Mouse (Mus musculus) MEL (cell line): Measurements from ENCODE around the gene Lypla2. TPM values are rescaled to one million over a fixed set of nuclear protein-coding genes. Genes with fewer than 3 reads are reported as not detected.

ENCODE experiments used
- DNase-seq: peaks from one replicate; pipeline ENCODE4 v3.0.0; 2011; ENCODE audit warnings: low read depth, low spot score
- H3K27ac ChIP-seq: 2 replicates; pipeline ENCODE4 v1.5.1; 2012; ENCODE audit warnings: low read depth, mild to moderate bottlenecking, control low read depth, low read length, moderate library complexity; ENCODE audit not compliant: control insufficient read depth
- H3K27me3 ChIP-seq, 2 experiments: fragments of 150-350 bp in 1 of 2; sonication (generic) in 1 of 2; 2 replicates each; pipeline ENCODE4 v1.6.1; 2012; ENCODE audit warnings: low read length in 2 of 2, mild to moderate bottlenecking in 2 of 2, improper control_type of control experiment in 1 of 2, moderate library complexity in 1 of 2; ENCODE audit not compliant: insufficient read depth in 2 of 2, control insufficient read depth in 1 of 2
- H3K36me3 ChIP-seq, 2 experiments: 2 replicates each; pipeline ENCODE4 v1.6.1; 2012 to 2014; ENCODE audit warnings: low read length in 2 of 2, improper control_type of control experiment in 1 of 2, inconsistent platforms in 1 of 2, mild to moderate bottlenecking in 1 of 2; ENCODE audit not compliant: insufficient read depth in 2 of 2, control insufficient read depth in 1 of 2
- H3K4me1 ChIP-seq, 2 experiments: fragments of 150-350 bp in 1 of 2; sonication (generic) in 1 of 2; 2 replicates each; pipeline ENCODE4 v1.6.1; 2012; ENCODE audit warnings: low read length in 2 of 2, improper control_type of control experiment in 1 of 2, mild to moderate bottlenecking in 1 of 2; ENCODE audit not compliant: insufficient read depth in 2 of 2, control insufficient read depth in 1 of 2
- H3K4me3 ChIP-seq, 2 experiments: fragments of 150-350 bp in 1 of 2; sonication (generic) in 1 of 2; 2 replicates each; pipeline ENCODE4 v1.5.1; 2012; ENCODE audit warnings: low read depth in 2 of 2, low read length in 2 of 2, mild to moderate bottlenecking in 2 of 2, moderate library complexity in 2 of 2, control low read depth in 1 of 2, improper control_type of control experiment in 1 of 2; ENCODE audit not compliant: control insufficient read depth in 1 of 2, insufficient read depth in 1 of 2
- H3K79me2 ChIP-seq: 2 replicates; pipeline ENCODE4 v1.6.1; 2012; ENCODE audit warnings: mild to moderate bottlenecking, low read length, moderate library complexity; ENCODE audit not compliant: control insufficient read depth, poor library complexity, insufficient read depth
- H3K9ac ChIP-seq: 2 replicates; pipeline ENCODE4 v1.6.1; 2012; ENCODE audit warnings: low read depth, mild to moderate bottlenecking, control low read depth, low read length, moderate library complexity; ENCODE audit not compliant: control insufficient read depth, poor library complexity, severe bottlenecking
- H3K9me3 ChIP-seq: fragments of 150-350 bp; sonication (generic); replicated peaks from 2 replicates; pipeline ENCODE4 v1.6.1; 2012; ENCODE audit warnings: mild to moderate bottlenecking, low read length, improper control_type of control experiment, moderate library complexity; ENCODE audit not compliant: insufficient read depth
- CTCF ChIP-seq, 3 experiments: IDR thresholded peaks in 2 of 3; conservative IDR thresholded peaks in 1 of 3; 2 replicates each; pipeline ENCODE4 v1.5.1; 2011 to 2012; ENCODE audit warnings: low read length in 3 of 3, low read depth in 2 of 3, mild to moderate bottlenecking in 2 of 3, improper control_type of control experiment in 1 of 3, inconsistent platforms in 1 of 3, mixed read lengths in 1 of 3, moderate library complexity in 1 of 3; ENCODE audit not compliant: control insufficient read depth in 1 of 3, insufficient read depth in 1 of 3, poor library complexity in 1 of 3, severe bottlenecking in 1 of 3
- EP300 ChIP-seq, 2 experiments: IDR thresholded peaks; 2 replicates each; pipeline ENCODE4 v1.6.1; 2011; ENCODE audit warnings: improper control_type of control experiment in 2 of 2, low read length in 2 of 2, low read depth in 1 of 2, mild to moderate bottlenecking in 1 of 2
- ETS1 ChIP-seq: IDR thresholded peaks from 2 replicates; pipeline ENCODE4 v1.6.1; 2012; ENCODE audit warnings: low read depth, mild to moderate bottlenecking, inconsistent platforms, low read length, improper control_type of control experiment, moderate library complexity
- HCFC1 ChIP-seq: IDR thresholded peaks from 2 replicates; pipeline ENCODE4 v1.6.1; 2012; ENCODE audit warnings: low read depth, mild to moderate bottlenecking, inconsistent platforms, low read length, improper control_type of control experiment, moderate library complexity
- MAFK ChIP-seq: IDR thresholded peaks from 2 replicates; pipeline ENCODE4 v1.6.1; 2011; ENCODE audit warnings: low read depth, mild to moderate bottlenecking, low read length, improper control_type of control experiment, borderline replicate concordance
- MAZ ChIP-seq: IDR thresholded peaks from 2 replicates; pipeline ENCODE4 v1.6.1; 2012; ENCODE audit warnings: low read depth, mild to moderate bottlenecking, inconsistent platforms, low read length, improper control_type of control experiment
- MEF2A ChIP-seq: IDR thresholded peaks from 2 replicates; pipeline ENCODE4 v1.6.1; 2014; ENCODE audit warnings: low read depth, mild to moderate bottlenecking, inconsistent platforms, low read length, improper control_type of control experiment; ENCODE audit not compliant: poor library complexity, insufficient replicate concordance, severe bottlenecking; ENCODE audit errors: extremely low read depth
- MYB ChIP-seq: IDR thresholded peaks from 2 replicates; pipeline ENCODE4 v1.6.1; 2011; ENCODE audit warnings: mild to moderate bottlenecking, low read depth, low read length, improper control_type of control experiment
- MYC ChIP-seq: IDR thresholded peaks from 2 replicates; pipeline ENCODE4 v1.6.1; 2011; ENCODE audit warnings: low read depth, mild to moderate bottlenecking, low read length, improper control_type of control experiment, moderate library complexity
- NELFE ChIP-seq: IDR thresholded peaks from 2 replicates; pipeline ENCODE4 v1.6.1; 2011; ENCODE audit warnings: low read depth, low read length, improper control_type of control experiment
- NRF1 ChIP-seq: IDR thresholded peaks from 2 replicates; pipeline ENCODE4 v1.6.1; 2014; ENCODE audit warnings: low read depth, mild to moderate bottlenecking, inconsistent platforms, low read length, improper control_type of control experiment, moderate library complexity; ENCODE audit not compliant: poor library complexity, insufficient read depth, severe bottlenecking
- POLR2A ChIP-seq, 2 experiments: IDR thresholded peaks; 2 replicates each; pipeline ENCODE4 v1.6.1; 2011 to 2012; ENCODE audit warnings: low read length in 2 of 2, mild to moderate bottlenecking in 2 of 2, control low read depth in 1 of 2, improper control_type of control experiment in 1 of 2, low read depth in 1 of 2, moderate library complexity in 1 of 2; ENCODE audit not compliant: control insufficient read depth in 1 of 2, insufficient read depth in 1 of 2, poor library complexity in 1 of 2
- POLR2AphosphoS2 ChIP-seq: IDR thresholded peaks from 2 replicates; pipeline ENCODE4 v1.6.1; 2011; ENCODE audit warnings: low read length, improper control_type of control experiment
- POLR2AphosphoS5 ChIP-seq: IDR thresholded peaks from 2 replicates; pipeline ENCODE4 v1.6.1; 2012; ENCODE audit warnings: low read depth, borderline replicate concordance, mild to moderate bottlenecking, inconsistent platforms, low read length, moderate library complexity, mixed read lengths
- SIN3A ChIP-seq: IDR thresholded peaks from 2 replicates; pipeline ENCODE4 v1.6.1; 2012; ENCODE audit warnings: low read length, improper control_type of control experiment, inconsistent platforms
- TBP ChIP-seq: IDR thresholded peaks from 2 replicates; pipeline ENCODE4 v1.8.0; 2011; ENCODE audit warnings: low read depth, low read length, improper control_type of control experiment
- TCF12 ChIP-seq: IDR thresholded peaks from 2 replicates; pipeline ENCODE4 v1.6.1; 2014; ENCODE audit warnings: low read depth, mild to moderate bottlenecking, inconsistent platforms, low read length, improper control_type of control experiment, moderate library complexity
- USF2 ChIP-seq, 2 experiments: IDR thresholded peaks; 2 replicates each; pipeline ENCODE4 v1.6.1; 2011 to 2012; ENCODE audit warnings: improper control_type of control experiment in 2 of 2, low read length in 2 of 2, borderline replicate concordance in 1 of 2, inconsistent platforms in 1 of 2, low read depth in 1 of 2, mild to moderate bottlenecking in 1 of 2; ENCODE audit not compliant: insufficient read depth in 1 of 2
- ZC3H11A ChIP-seq: IDR thresholded peaks from 2 replicates; pipeline ENCODE4 v1.6.1; 2012; ENCODE audit warnings: low read depth, mild to moderate bottlenecking, inconsistent platforms, low read length, improper control_type of control experiment
- ZKSCAN1 ChIP-seq: IDR thresholded peaks from 2 replicates; pipeline ENCODE4 v1.6.1; 2012; ENCODE audit warnings: low read depth, mild to moderate bottlenecking, inconsistent platforms, low read length, improper control_type of control experiment, moderate library complexity
- ZNF384 ChIP-seq: IDR thresholded peaks from 2 replicates; pipeline ENCODE4 v1.6.1; 2012; ENCODE audit warnings: low read depth, mild to moderate bottlenecking, inconsistent platforms, low read length, improper control_type of control experiment
- polyA plus RNA-seq, 2 experiments: library from polyadenylated mRNA; stranded (reverse) in 1 of 2; unstranded in 1 of 2; fragments of >175 nt in 1 of 2; fragments of >200 nt in 1 of 2; gene quantifications; 2 replicates each; pipeline versions ENCODE4 v1.2.1 to v1.2.4; 2012; ENCODE audit warnings: low replicate concordance in 2 of 2, low read depth in 1 of 2; ENCODE audit not compliant: insufficient read length in 2 of 2, insufficient read depth in 1 of 2, missing spikeins in 1 of 2
- total RNA-seq: library from RNA; depleted of rRNA; stranded (reverse); fragments of 300-350 nt; gene quantifications from 2 replicates; pipeline ENCODE4 v1.2.3, GENCODE M21; 2012

The Lypla2 gene
- total and polyA plus RNA-seq, 3 experiments, result 65.1 to 95.6 TPM; not detected in 1

DNA sequence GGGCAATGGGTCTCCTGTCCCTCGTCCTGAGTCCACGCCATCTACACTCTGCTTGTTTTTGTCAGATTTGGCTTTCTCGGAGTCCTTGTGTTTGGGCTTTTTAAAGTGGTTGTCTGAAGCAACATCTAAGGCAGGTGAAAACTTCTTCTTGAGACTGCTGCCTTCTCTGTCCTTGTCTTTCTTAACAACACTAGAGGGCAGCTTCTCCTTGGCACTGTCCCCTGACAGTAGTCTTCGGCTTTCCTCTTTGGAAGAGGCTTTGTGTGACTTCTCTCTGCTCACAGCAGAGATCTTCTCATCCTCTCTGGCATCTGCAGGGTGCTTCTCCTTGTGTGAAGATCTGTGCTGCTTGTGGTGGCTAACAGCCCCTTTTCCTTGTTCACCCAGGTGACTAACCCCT is 38.2 kb upstream of the Lypla2 start:
- no peak for DNase-seq
- Histone ChIP-seq H3K9me3 (no peaks in the 10 kb centered on the region), H3K36me3 (peaks cover 0 to 38% of the 10 kb centered on the region in 2 experiments; a peak in 2 of 4 replicates), H3K79me2 (peaks cover 9% of the 10 kb centered on the region), H3K4me3 (no peak overlapping the region), H3K27ac (no peak overlapping the region), H3K27me3 (no peaks in the 10 kb centered on the region), H3K4me1 (no peaks in the 10 kb centered on the region), H3K9ac (no peak overlapping the region)
- TF ChIP-seq MAZ (no peak), EP300 (IDR thresholded peaks at IDR 0.05; ENCODE audit: low read depth in 1 of 2, low read length in 2 of 2) (no peak), MYC (no peak), TCF12 (no peak), ZKSCAN1 (no peak), ETS1 (no peak), USF2 (IDR thresholded peaks at IDR 0.05; ENCODE audit: borderline replicate concordance in 1 of 2, insufficient read depth in 1 of 2, low read depth in 1 of 2, low read length in 2 of 2) (no peak), SIN3A (no peak), NRF1 (no peak), MEF2A (no peak), TBP (no peak), POLR2A (IDR thresholded peaks at IDR 0.05; ENCODE audit: control insufficient read depth in 1 of 2, insufficient read depth in 1 of 2, low read depth in 1 of 2, low read length in 2 of 2, poor library complexity in 1 of 2) (no peak), POLR2AphosphoS2 (no peak), MAFK (no peak), NELFE (no peak), ZNF384 (no peak), MYB (no peak)

DNA sequence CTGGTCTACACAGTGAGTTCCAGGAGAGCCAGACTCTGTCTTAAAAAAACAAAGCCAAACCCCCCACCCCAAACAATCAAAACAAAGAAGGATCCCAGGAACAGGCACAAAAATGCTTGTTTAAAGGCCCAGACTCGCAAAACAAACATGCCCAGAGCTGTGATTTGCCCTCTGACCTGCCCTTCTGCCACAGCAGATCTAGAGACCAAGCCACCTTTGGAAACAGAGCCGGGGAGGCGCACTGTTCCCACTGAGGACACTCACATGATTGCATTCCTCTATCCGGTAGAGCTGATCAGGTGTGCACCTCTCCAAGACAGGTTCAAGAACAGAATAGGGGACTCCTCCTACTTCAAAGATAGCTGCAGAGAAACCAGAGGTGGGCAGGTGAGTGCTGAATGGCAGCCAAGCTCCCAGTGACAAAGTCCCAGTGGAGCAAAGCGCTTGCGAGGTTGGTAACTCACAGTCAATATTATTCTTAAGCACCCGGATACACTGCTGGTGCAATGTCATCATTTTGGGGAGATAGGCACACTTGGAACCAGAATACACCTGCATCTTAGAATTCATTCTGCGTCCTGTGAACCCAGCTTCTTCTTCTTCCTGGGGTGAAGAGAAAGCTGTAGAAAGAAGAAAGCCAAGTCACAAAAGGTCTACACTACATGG is 36.5 kb upstream of the Lypla2 start:
- TF ChIP-seq CTCF (IDR thresholded peaks at IDR 0.05 in 2 of 3, conservative IDR thresholded peaks at IDR 0.05 in 1 of 3; ENCODE audit: control insufficient read depth in 1 of 3, insufficient read depth in 1 of 3, low read depth in 2 of 3, low read length in 3 of 3, poor library complexity in 1 of 3, severe bottlenecking in 1 of 3) (no peak), HCFC1 (no peak), POLR2AphosphoS5 (no peak), ZC3H11A (no peak), ETS1 (no peak)

More for the DNA sequence above, 36.5 kb upstream of the Lypla2 start:
- Histone ChIP-seq H3K9ac (no peak overlapping the region), H3K79me2 (no peaks in the 10 kb centered on the region; the same call in 1 of the 2 replicates), H3K27ac (no peak overlapping the region), H3K4me3 (no peak overlapping the region), H3K4me1 (peaks cover 0 to 3% of the 10 kb centered on the region in 2 experiments; a peak in 1 of 4 replicates), H3K36me3 (peaks cover 5 to 43% of the 10 kb centered on the region in 2 experiments), H3K27me3 (no peaks in the 10 kb centered on the region), H3K9me3 (no peaks in the 10 kb centered on the region)
- DNase-seq, result no peak
